Mouse (Mus musculus) heart, postnatal 36 days (tissue): Measurements from ENCODE around the gene Npsr1. TPM values are rescaled to one million over a fixed set of nuclear protein-coding genes. Genes with fewer than 3 reads are reported as not detected.

Experiments used
- DNase-seq, 2 experiments: peaks; one replicate each; pipeline ENCODE4 v3.0.0; 2021 to 2022
- intact Hi-C: fragments of 180-260 bp; cut with DNase I; formaldehyde crosslinking; loops from one replicate; pipeline ENCODE4 v1.15.1; 2025
- total RNA-seq, 2 experiments: library from RNA; stranded (reverse); gene quantifications; 2 replicates each; pipeline ENCODE4 v1.2.3; 2021

The Npsr1 gene
- total RNA-seq, 2 experiments from 2014 or later = not detected

DNA sequence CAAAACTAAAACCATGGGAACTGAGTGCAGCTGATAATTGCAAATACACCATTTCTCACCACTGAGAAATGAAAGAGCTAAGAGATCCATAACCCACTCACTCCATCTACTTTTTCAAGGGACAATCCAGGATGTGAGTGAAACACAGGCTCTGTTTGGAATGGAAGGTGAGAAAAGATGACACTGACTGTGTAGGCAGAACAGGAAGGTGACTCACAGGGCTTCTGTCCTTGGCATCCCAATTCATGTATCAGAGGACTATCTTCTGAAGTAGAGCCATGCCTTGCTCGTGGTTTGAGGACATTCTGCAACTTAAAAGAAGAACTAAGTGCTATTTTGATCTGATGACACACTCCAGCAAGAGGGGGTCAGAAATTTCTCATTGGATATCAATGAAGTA lies 119.9 kb downstream of the Npsr1 start:
- intact Hi-C loops = no loop called here
- DNase-seq = no peak

- intact Hi-C loops = no loop called here
- no peak for DNase-seq
Observed at GRCm38 (mm10) chr9:24236461-24236860, 138.7 kb downstream of the Npsr1 start.

GRCm38 (mm10) chr9:24247557-24247956 lies 149.8 kb downstream of the Npsr1 start:
- intact Hi-C loops = no loop called here
- no peak for DNase-seq

DNA sequence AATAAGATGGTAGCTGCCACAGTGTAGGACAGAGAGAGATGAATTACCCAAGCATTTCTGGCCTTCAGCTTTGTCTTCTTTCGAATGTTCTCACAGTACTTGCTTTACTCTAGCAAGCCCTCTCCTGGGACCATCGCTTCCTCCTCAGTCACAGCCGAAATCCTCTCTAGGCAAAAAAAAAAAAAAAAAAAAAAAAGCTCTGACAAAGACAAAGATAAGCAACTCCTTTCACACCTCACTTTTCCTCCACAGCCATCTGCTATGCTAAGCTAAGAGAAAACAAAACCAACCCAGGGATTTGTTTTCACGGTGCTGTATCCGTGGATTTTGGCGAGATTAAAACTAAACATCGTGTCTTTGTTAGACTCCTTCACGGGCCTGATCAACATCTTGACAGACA lies 156.4 kb downstream of the Npsr1 start:
- no peak for DNase-seq
- intact Hi-C loops = no loop called here

- no peak for DNase-seq
- intact Hi-C loops = no loop called here
Observed at GRCm38 (mm10) chr9:24280498-24281287, 182.9 kb downstream of the Npsr1 start.

GRCm38 (mm10) chr9:24282617-24283016 lies 184.8 kb downstream of the Npsr1 start:
- DNase-seq = no peak
- intact Hi-C loops = no loop called here

DNA sequence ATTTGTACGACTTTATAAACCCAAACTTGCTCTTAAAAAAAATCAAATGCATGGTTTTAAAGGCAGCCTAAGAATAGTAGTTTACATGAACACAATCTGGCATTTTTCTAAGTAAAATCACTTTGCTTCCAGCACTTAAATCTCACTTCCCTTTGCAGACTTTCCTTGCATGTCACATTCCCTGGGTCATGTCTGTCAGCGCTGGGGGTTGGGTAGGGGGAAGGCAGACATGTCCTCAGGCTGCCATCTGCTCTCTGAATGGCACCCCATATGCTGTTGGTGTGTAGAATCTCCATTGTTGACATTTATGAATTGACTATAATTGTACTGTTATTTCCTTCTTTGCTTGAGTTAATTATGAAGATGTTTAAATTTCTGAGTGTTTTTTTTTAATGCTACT lies 185.3 kb downstream of the Npsr1 start:
- DNase-seq = no peak
- intact Hi-C loops = no loop called here

GRCm38 (mm10) chr9:24283536-24283935 lies 185.7 kb downstream of the Npsr1 start:
- DNase-seq = no peak
- intact Hi-C loops = no loop called here

DNA sequence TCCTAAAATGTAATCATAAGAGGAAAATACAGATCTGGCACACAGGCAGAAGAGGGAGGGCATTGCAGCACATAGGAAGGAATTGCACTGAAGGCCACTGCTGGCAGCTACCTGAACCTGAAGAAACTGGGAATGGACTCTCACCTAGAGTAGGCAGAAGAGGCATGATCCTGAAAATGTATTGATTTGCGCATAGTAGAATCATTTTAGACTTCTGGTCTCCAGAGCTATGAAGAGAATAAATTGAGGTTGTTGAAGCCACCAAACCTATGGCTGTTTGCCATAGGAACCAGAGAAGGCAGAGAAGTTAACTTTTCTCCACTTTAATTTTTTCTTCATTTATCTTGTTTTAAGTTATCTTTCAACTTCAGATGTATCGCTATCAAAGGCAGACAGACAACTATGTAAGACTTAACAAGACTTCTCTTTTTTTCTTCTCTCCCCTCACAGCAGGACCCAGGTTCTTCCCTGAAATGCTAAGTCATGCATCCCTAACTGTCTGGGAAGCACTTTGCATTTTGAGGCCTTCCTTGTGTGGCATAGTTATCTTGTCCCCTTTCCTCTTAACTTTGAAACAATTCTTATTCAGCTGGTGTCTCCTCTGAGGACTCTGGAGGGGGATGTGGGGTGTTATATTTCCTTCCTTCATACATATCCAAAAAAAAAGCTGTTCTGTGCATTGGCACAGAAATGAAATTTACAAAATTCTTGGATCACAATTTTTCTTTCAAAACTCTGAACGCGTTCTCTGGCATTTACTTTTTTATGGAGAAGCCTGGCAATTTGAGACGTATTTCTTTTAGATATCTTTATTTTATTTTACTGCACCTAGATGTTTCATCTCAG lies 186.7 kb downstream of the Npsr1 start:
- no peak for DNase-seq

GRCm38 (mm10) chr9:24285419-24285818 lies 187.6 kb downstream of the Npsr1 start:
- no peak for DNase-seq
- intact Hi-C loops = no loop called here

More for the DNA sequence above, 186.7 kb downstream of the Npsr1 start:
- intact Hi-C loops = no loop called here

DNA sequence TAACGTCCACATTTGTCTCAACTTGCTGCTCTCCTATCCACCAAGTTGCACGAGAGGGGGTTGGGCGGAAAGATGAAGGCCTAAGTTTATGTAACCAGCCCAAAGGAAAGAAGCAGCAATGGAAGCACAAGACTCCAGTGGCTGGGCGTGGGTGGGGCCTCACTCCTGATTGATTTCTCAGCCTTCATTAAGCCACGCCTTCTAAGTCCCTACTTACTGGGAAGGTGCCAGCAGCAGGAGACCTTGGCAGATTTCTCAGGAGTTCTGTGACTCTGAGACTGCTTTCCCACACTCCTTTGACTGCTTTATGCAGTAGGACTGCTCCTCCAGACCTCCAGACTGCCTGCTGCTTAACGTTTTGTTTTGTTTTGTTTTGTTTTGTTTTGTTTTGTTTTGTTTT lies 193.6 kb downstream of the Npsr1 start:
- intact Hi-C loops = no loop called here

DNA sequence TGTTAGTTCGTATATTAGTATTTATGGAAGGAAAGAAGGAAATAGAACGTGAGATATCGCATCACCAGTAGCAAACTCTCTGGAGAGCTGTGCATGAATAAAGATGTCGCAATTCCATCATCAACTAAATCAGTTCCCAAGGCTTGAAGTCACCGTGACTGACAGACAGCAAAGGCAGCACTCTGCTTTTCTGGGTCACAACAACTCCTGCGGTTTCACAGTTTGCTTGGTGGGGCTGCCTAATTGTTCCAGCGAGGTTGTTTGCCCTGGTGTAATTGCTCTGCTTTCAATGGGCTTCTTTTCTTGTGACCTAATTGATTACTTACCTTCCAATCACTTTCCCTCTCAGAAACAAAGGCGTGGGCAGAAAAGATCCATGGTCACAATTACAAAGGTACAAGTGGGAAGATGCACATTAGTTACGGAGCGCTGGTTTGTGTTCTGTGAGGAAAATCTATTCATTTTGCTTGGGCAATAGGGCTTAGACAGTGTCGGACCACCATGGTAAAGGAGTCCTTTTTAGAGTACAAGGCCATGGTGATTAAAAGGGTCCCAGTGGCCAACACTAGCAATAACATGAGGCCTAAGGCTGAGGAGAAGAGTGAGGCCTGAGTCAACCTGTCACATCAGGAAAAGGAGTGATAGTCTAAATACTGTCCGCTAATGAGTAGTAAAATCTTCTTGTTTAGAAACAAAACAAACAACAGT lies 195.6 kb downstream of the Npsr1 start:
- DNase-seq = no peak
- intact Hi-C loops = no loop called here

More for the DNA sequence above, 193.6 kb downstream of the Npsr1 start:
- no peak for DNase-seq

DNA sequence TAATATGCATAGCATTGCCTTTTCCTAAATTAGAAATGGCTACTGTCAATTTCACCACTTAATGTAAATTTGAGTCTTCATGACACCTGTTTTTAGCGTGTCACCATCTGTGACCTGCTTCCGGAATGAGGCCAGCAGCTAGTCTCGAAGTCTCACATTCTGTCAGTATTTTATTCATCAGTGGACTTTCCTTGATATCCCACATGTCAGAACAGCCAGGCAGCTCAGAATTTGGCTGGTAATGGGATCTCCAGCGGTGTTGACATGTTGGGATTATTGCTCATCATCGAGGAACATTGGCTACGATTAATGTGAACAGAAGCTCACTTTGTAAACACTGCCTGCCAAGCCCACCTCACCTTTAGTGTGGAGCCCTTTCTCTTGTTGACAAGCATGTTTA lies 205.1 kb downstream of the Npsr1 start:
- intact Hi-C loops = no loop called here
- no peak for DNase-seq

GRCm38 (mm10) chr9:24306990-24307389 lies 209.2 kb downstream of the Npsr1 start:
- no peak for DNase-seq
- intact Hi-C loops = no loop called here

- no peak for DNase-seq
- intact Hi-C loops = no loop called here
Observed at GRCm38 (mm10) chr9:24307400-24307799, 209.6 kb downstream of the Npsr1 start.

- intact Hi-C loops = no loop called here
- no peak for DNase-seq
Observed at GRCm38 (mm10) chr9:24315835-24316234, 218.0 kb downstream of the Npsr1 start.

DNA sequence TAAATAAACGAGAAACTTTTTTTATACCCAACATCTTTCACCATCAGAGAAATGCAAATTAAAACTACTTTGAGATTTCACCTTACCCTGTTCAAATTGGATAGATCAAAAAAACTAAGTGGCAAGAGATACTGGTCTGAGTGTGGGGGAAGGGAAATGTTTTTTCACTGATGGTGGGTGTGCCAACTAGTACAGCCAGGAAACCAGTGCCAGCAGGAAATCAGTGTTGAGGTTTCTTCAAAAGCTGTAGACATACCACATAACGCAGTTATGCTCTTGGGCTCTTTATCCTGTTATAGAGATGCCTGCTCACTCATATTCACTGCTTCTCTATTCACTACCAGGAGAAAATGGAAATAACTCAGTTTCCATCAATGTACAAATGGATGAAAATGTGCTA lies 233.9 kb downstream of the Npsr1 start:
- no peak for DNase-seq
- intact Hi-C loops = no loop called here

DNA sequence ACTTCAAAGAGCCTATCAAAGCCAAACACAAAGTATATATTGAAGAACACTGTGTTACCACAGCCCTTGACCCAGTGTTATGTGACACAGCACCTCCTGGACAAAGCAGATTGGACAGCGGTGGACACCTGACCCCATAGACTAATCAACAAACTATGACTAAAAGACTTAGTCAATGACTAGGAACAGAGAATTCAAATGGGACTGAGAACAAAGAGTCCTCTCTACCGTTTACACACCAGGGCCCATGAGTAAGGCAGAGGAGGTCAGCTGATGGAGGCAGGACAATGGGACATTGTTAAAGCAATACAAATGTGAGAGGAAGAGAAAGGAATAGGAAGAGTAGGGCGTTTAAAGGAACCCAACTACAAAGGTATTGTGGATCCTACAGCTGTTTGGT lies 243.5 kb downstream of the Npsr1 start:
- DNase-seq = no peak
- intact Hi-C loops = no loop called here

DNA sequence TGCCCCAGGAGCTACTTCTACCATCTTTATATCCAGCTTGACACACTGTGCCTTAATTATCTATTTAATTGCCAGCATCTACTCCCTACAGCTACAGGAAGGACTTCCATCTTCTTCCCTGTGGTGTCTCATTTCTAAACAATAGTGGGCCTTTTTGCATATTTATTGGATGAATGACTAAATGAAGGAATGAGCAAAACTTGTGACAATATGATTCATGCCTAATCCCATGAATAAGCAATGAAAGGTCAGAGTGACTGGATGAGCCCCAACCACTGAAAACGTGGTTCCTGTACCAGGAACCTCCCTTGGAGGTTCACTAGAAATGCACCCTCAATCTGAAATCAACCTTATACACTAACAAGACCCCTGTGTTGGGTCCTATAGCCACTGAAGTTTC lies 249.2 kb downstream of the Npsr1 start:
- intact Hi-C loops = no loop called here
- DNase-seq = no peak

- intact Hi-C loops = no loop called here
- no peak for DNase-seq
Observed at GRCm38 (mm10) chr9:24349510-24349909, 251.7 kb downstream of the Npsr1 start.

- intact Hi-C loops = no loop called here
- DNase-seq = no peak
Observed at GRCm38 (mm10) chr9:24351402-24351801, 253.6 kb downstream of the Npsr1 start.
